In the genomic region with DNA sequence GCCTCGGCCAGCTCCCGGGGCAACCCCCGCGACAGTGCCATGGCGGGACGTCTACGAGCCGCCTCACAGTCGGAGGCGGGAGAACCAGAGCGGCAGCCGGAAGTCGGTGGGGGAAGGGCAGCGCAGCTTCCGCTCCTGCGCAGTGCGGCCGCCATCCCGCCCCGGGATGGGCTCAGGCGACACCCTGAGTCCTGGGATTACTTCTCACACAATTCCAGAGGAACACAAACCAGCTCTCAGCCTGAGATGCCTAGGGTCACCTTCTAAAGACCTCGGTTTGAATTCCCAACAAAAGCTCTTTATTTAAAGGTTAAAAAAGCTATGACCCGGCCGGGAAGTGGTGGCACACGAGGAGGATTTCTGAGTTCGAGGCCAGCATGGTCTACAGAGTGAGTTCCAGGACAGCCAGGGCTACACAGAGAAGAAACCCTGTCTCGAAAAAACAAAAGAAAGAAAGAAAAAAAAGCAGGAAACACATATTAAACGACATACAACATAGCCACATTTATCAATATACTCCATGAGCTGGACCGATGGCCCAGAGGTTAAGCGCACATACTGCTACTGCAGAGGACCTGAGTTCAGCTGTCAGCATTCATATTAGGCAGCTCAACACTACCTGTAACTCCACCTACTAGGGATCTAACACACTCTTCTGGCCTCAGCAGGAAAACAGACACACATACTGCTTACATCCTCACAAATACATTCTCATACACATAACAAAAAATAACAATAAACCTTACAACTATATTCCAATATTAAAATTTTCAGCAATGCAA, we compare ENCODE assay signal across 8 mouse cellular contexts. TPM values are rescaled to one million over a fixed set of nuclear protein-coding genes. Genes with fewer than 3 reads are reported as not detected.
DNase-seq lines count a peak whose midpoint lies in the region; ATAC-seq lines count a peak whose summit lies in the region.

No protein-coding gene starts in this region.

- H3K9ac ChIP-seq in embryonic facial prominence, embryonic 14.5 days (ENCODE audit: low read depth, low read length), result peak overlapping the region; percentile 95
- H3K9ac ChIP-seq in kidney, embryonic 14.5 days (ENCODE audit: low read depth, low read length), result peak overlapping the region; percentile 92
- H3K9ac ChIP-seq in limb, embryonic 15.5 days, result peak overlapping the region; percentile 97

- no peaks in the 10 kb centered on the region for H3K9me3 ChIP-seq in embryonic facial prominence, embryonic 14.5 days (ENCODE audit: control insufficient read depth, low read length)
- no peaks in the 10 kb centered on the region for H3K9me3 ChIP-seq in kidney, embryonic 14.5 days (ENCODE audit: control insufficient read depth, low read length)
- H3K9me3 ChIP-seq in limb, embryonic 15.5 days, result no peaks in the 10 kb centered on the region

- H3K27ac ChIP-seq in embryonic facial prominence, embryonic 14.5 days (replicated peaks; ENCODE audit: low read depth, low read length), result peak overlapping the region; percentile 90
- peak overlapping the region; percentile 88 for H3K27ac ChIP-seq in kidney, embryonic 14.5 days (ENCODE audit: low read depth, low read length)
- H3K27ac ChIP-seq in limb, embryonic 15.5 days, result peak overlapping the region; percentile 92

- 13% methylated on average over 19 of the region's 30 CpGs for WGBS in embryonic facial prominence, embryonic 14.5 days
- 12% methylated on average over 28 of the region's 30 CpGs for whole genome bisulfite sequencing in kidney, embryonic 14.5 days
- 9% methylated on average over 30 of the region's 30 CpGs for WGBS in limb, embryonic 15.5 days

- peak; percentile 96 for ATAC-seq in embryonic facial prominence, embryonic 14.5 days (ENCODE audit: low read depth)
- peak; percentile 96 for ATAC-seq in kidney, embryonic 14.5 days (ENCODE audit: low FRiP score, low TSS enrichment)
- peak; percentile 93 for ATAC-seq in limb, embryonic 15.5 days (ENCODE audit: insufficient number of reproducible peaks, low FRiP score, low TSS enrichment, low read depth)

- peak overlapping the region; percentile 86 for H3K4me3 ChIP-seq in embryonic facial prominence, embryonic 14.5 days (ENCODE audit: low read depth, low read length)
- peak overlapping the region; percentile 85 for H3K4me3 ChIP-seq in kidney, embryonic 14.5 days (ENCODE audit: low read length)
- H3K4me3 ChIP-seq in limb, embryonic 15.5 days, result peak overlapping the region; percentile 94

- H3K4me1 ChIP-seq in embryonic facial prominence, embryonic 14.5 days (ENCODE audit: control insufficient read depth, insufficient read depth, low read length), result peaks cover 4% of the 10 kb centered on the region; the same call in 1 of the 2 replicates
- no peaks in the 10 kb centered on the region for H3K4me1 ChIP-seq in kidney, embryonic 14.5 days (ENCODE audit: control insufficient read depth, insufficient read depth, low read length)
- H3K4me1 ChIP-seq in limb, embryonic 15.5 days, result peaks cover 8% of the 10 kb centered on the region

- H3K36me3 ChIP-seq in embryonic facial prominence, embryonic 14.5 days (ENCODE audit: control insufficient read depth, insufficient read depth, low read length), result peaks cover 21% of the 10 kb centered on the region
- H3K36me3 ChIP-seq in kidney, embryonic 14.5 days (ENCODE audit: control insufficient read depth, insufficient read depth, low read length), result peaks cover 16% of the 10 kb centered on the region
- H3K36me3 ChIP-seq in limb, embryonic 15.5 days, result peaks cover 15% of the 10 kb centered on the region

- DNase-seq in 3T3-L1 (ENCODE audit: low read depth, low spot score), result peak; percentile 79
- DNase-seq in adrenal gland, postnatal 4 days (ENCODE audit: low spot score in 2 of 2), result peak; percentile 82 to 89
- DNase-seq in embryonic facial prominence, embryonic 14.5 days (ENCODE audit: low spot score), result peak; percentile 92
- DNase-seq in heart, adult 9 months (ENCODE audit: low spot score in 2 of 2), result peak; percentile 91 to 92
- DNase-seq in monocyte, adult 2 months (ENCODE audit: low read depth in 1 of 2, low spot score in 2 of 2), result peak; percentile 64 to 79
- DNase-seq in spleen, postnatal 36 days (ENCODE audit: low spot score in 2 of 2), result peak; percentile 82 to 84

- peak overlapping the region; percentile 78 for H3K4me2 ChIP-seq in embryonic facial prominence, embryonic 14.5 days (ENCODE audit: low read depth, low read length)
- H3K4me2 ChIP-seq in kidney, embryonic 14.5 days (replicated peaks; ENCODE audit: low read depth, low read length), result peak overlapping the region; percentile 69
- peak overlapping the region; percentile 62 for H3K4me2 ChIP-seq in limb, embryonic 15.5 days

- no peaks in the 10 kb centered on the region for H3K27me3 ChIP-seq in embryonic facial prominence, embryonic 14.5 days (replicated peaks; ENCODE audit: control insufficient read depth, insufficient read depth, low read length)
- H3K27me3 ChIP-seq in kidney, embryonic 14.5 days (ENCODE audit: control insufficient read depth, insufficient read depth, low read length), result no peaks in the 10 kb centered on the region
- no peaks in the 10 kb centered on the region for H3K27me3 ChIP-seq in limb, embryonic 15.5 days

RNA-seq across cellular contexts. Expression of gene Uba2, which starts 0.7 kb away (rescaled TPM):
- 100 to 1,000 TPM; 101 to 107 TPM for total RNA-seq in adrenal gland, postnatal 4 days (2021)
- polyA plus RNA-seq in embryonic facial prominence, embryonic 14.5 days (2014; fragmentation: Nextera tagmentation; extraction: Ambion mirVana), result 166 and 183 TPM in 2 replicates
- polyA plus RNA-seq in kidney, embryonic 14.5 days (2014; fragmentation: Nextera tagmentation; extraction: Ambion mirVana), result 166 and 240 TPM in 2 replicates
- polyA plus RNA-seq in limb, embryonic 15.5 days (2015; fragmentation: Nextera tagmentation; extraction: Ambion mirVana), result 186 and 190 TPM in 2 replicates

RNA-seq across cellular contexts. Expression of gene Pdcd2l, which starts 27.8 kb away (rescaled TPM):
- total RNA-seq in adrenal gland, postnatal 4 days (2021), result 10 to 100 TPM; 28.3 to 31.6 TPM
- 47.5 and 55.0 TPM in 2 replicates for polyA plus RNA-seq in embryonic facial prominence, embryonic 14.5 days (2014; fragmentation: Nextera tagmentation; extraction: Ambion mirVana)
- 65.9 and 68.7 TPM in 2 replicates for polyA plus RNA-seq in kidney, embryonic 14.5 days (2014; fragmentation: Nextera tagmentation; extraction: Ambion mirVana)
- 59.1 and 59.9 TPM in 2 replicates for polyA plus RNA-seq in limb, embryonic 15.5 days (2015; fragmentation: Nextera tagmentation; extraction: Ambion mirVana)

RNA-seq across cellular contexts. Expression of gene Wtip, which starts 35.6 kb away (rescaled TPM):
- total RNA-seq in adrenal gland, postnatal 4 days (2021), result 10 to 100 TPM; 40.7 to 43.5 TPM
- 6.8 and 7.8 TPM in 2 replicates for polyA plus RNA-seq in embryonic facial prominence, embryonic 14.5 days (2014; fragmentation: Nextera tagmentation; extraction: Ambion mirVana)
- polyA plus RNA-seq in kidney, embryonic 14.5 days (2014; fragmentation: Nextera tagmentation; extraction: Ambion mirVana), result 5.8 and 8.7 TPM in 2 replicates
- polyA plus RNA-seq in limb, embryonic 15.5 days (2015; fragmentation: Nextera tagmentation; extraction: Ambion mirVana), result 6.4 and 8.0 TPM in 2 replicates

Comparison
In these comparisons a context has a peak if more than half of its experiments do, and no peak if none do; other contexts are left out.
1. Peak in every context shown above with its lines: DNase-seq, ATAC-seq, H3K4me3 ChIP-seq and H3K27ac ChIP-seq.